ENCODE assay signal across 10 mouse cellular contexts in genomic region chr5:148789147-148789566, GRCm38 (mm10).
DNase-seq lines count a peak whose midpoint lies in the region; ATAC-seq and TF ChIP-seq lines count a peak whose summit lies in the region.
"Had no signal": no experiment of that assay in that cellular context is flagged by ENCODE, and none has a peak within 500 bp of the region (broad histone marks: within the 10 kb centered on the region; RNA-seq: fewer than 3 reads in every experiment).

No protein-coding gene starts in this region.

- intact Hi-C loops in gastrocnemius, adult 2 months (cut with DNase I) = no loop called here

- H3K4me2 ChIP-seq in forebrain, embryonic 13.5 days = no peak overlapping the region
- no peak overlapping the region for H3K4me2 ChIP-seq in stomach, embryonic 14.5 days (replicated peaks; ENCODE audit: low read depth, low read length)

- TF ChIP-seq CTCF in gastrocnemius, adult 2 months (IDR thresholded peaks at IDR 0.05) = no peak
- no peak for TF ChIP-seq CTCF in layer of hippocampus, adult 2 months (conservative IDR thresholded peaks at IDR 0.05)

- DNase-seq in gastrocnemius, adult 2 months = peak; percentile 32
- no peak for DNase-seq in gastrocnemius, adult 18-20 months (ENCODE audit: low spot score)
- peak; percentile 87 to 94 for DNase-seq in kidney, postnatal 36 days
- DNase-seq in right cerebral cortex, postnatal 14 days = no peak
- DNase-seq in layer of hippocampus, adult 2 months (ENCODE audit: low spot score in 2 of 2) = no peak
- no peak for DNase-seq in right cerebral cortex, adult 2 months (ENCODE audit: low spot score in 2 of 2)
- DNase-seq: cerebellum, postnatal 36 days had no signal

- peak; percentile 48 for ATAC-seq in forebrain, embryonic 13.5 days
- 0 out of 2 replicates have a peak, but pooled peaks have one; percentile 38 for ATAC-seq in stomach, embryonic 14.5 days (ENCODE audit: insufficient number of reproducible peaks, insufficient read depth, low FRiP score, low read depth)

- H3K4me3 ChIP-seq in gastrocnemius, adult 2 months = no peak overlapping the region
- H3K4me3 ChIP-seq in forebrain, embryonic 13.5 days = no peak overlapping the region
- no peak overlapping the region for H3K4me3 ChIP-seq in stomach, embryonic 14.5 days (ENCODE audit: low read depth, low read length)
- H3K4me3 ChIP-seq in layer of hippocampus, adult 2 months = no peak overlapping the region
- H3K4me3 ChIP-seq: megakaryocyte, embryonic 14.5 days had no signal

- no peak overlapping the region for H3K27ac ChIP-seq in gastrocnemius, adult 2 months
- H3K27ac ChIP-seq in forebrain, embryonic 13.5 days = no peak overlapping the region
- H3K27ac ChIP-seq in stomach, embryonic 14.5 days (ENCODE audit: low read length) = no peak overlapping the region
- H3K27ac ChIP-seq in layer of hippocampus, adult 2 months = no peak overlapping the region

- H3K27me3 ChIP-seq in forebrain, embryonic 13.5 days = no peaks in the 10 kb centered on the region
- H3K27me3 ChIP-seq in stomach, embryonic 14.5 days (ENCODE audit: control insufficient read depth, insufficient read depth, low read length) = no peaks in the 10 kb centered on the region

- H3K4me1 ChIP-seq in forebrain, embryonic 13.5 days = peaks cover 50% of the 10 kb centered on the region
- H3K4me1 ChIP-seq in stomach, embryonic 14.5 days (ENCODE audit: control insufficient read depth, insufficient read depth, low read length) = peaks cover 11% of the 10 kb centered on the region
- H3K4me1 ChIP-seq: megakaryocyte, embryonic 14.5 days had no signal

- 31% methylated on average over 6 of the region's 6 CpGs for WGBS in forebrain, embryonic 13.5 days
- 30% methylated on average over 6 of the region's 6 CpGs for WGBS in stomach, embryonic 14.5 days

- no peak overlapping the region for H3K9ac ChIP-seq in forebrain, embryonic 13.5 days
- H3K9ac ChIP-seq in stomach, embryonic 14.5 days (replicated peaks; ENCODE audit: low read depth, low read length) = no peak overlapping the region

- H3K36me3 ChIP-seq in forebrain, embryonic 13.5 days (ENCODE audit: poor library complexity, severe bottlenecking) = no peaks in the 10 kb centered on the region
- no peaks in the 10 kb centered on the region for H3K36me3 ChIP-seq in stomach, embryonic 14.5 days (ENCODE audit: control insufficient read depth, insufficient read depth, low read length)

- no peaks in the 10 kb centered on the region for H3K9me3 ChIP-seq in forebrain, embryonic 13.5 days (replicated peaks)
- H3K9me3 ChIP-seq in stomach, embryonic 14.5 days (ENCODE audit: control insufficient read depth, low read depth, low read length) = no peaks in the 10 kb centered on the region
- H3K9me3 ChIP-seq: megakaryocyte, embryonic 14.5 days had no signal

Comparison
In these comparisons a context has a peak if more than half of its experiments do, and no peak if none do; other contexts are left out.
1. DNase-seq: peak in gastrocnemius, adult 2 months (single experiment) and kidney, postnatal 36 days (2 of 2); none in gastrocnemius, adult 18-20 months (single experiment), right cerebral cortex, postnatal 14 days (single experiment), layer of hippocampus, adult 2 months (0 of 2) and right cerebral cortex, adult 2 months (0 of 2).